Mouse (Mus musculus): ENCODE measurements around the gene Fgf2. TPM values are rescaled to one million over a fixed set of nuclear protein-coding genes. Genes with fewer than 3 reads are reported as not detected.

Fgf2 gene
- polyA plus RNA-seq, 1 experiment, result 0.70 TPM

GRCm38 (mm10) chr3:37331999-37332449 lies 16.1 kb upstream of the Fgf2 start:
- no peak overlapping the region for H3K27ac ChIP-seq (ENCODE audit: insufficient read depth, low read depth, low read length)
- WGBS, result 48% methylated on average over 6 of the region's 6 CpGs
- H3K4me3 ChIP-seq (ENCODE audit: low read depth, low read length), result no peak overlapping the region
- TF ChIP-seq POLR2A (IDR thresholded peaks at IDR 0.05; ENCODE audit: low read depth, low read length) (no peak), CTCF (IDR thresholded peaks at IDR 0.05; ENCODE audit: extremely low read depth, insufficient read length, insufficient replicate concordance, low read depth, low read length) (no peak)
- no peaks in the 10 kb centered on the region for H3K36me3 ChIP-seq (ENCODE audit: control insufficient read depth, insufficient read depth, low read length)
- no peaks in the 10 kb centered on the region for H3K4me1 ChIP-seq (ENCODE audit: control insufficient read depth, insufficient read depth, insufficient read length, low read length)
- H3K27me3 ChIP-seq (ENCODE audit: control insufficient read depth, insufficient read depth, low read length), result no peaks in the 10 kb centered on the region

DNA sequence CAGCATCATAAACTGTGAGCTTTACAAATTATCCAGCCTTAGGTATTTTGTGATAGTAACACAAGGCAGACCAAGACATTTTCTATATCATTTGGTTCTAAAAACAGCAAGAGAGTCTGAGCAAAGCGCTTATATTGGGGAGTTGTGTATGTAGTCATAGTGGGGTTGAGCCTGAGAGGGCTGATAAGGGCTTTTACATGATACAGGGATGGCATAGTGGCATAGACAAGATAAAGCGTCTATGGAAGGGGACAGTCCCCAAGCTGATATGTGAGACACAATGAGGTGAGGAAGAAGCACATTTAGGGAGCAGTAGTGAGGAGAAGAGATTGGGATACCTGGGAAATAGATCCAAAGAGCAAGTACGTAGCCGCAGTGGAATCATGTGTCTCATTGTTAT lies 14.1 kb upstream of the Fgf2 start:
- no peak overlapping the region for H3K4me3 ChIP-seq (ENCODE audit: low read depth, low read length)
- no peaks in the 10 kb centered on the region for H3K4me1 ChIP-seq (ENCODE audit: control insufficient read depth, insufficient read depth, insufficient read length, low read length)
- 88% methylated on average over 4 of the region's 4 CpGs for WGBS
- H3K27ac ChIP-seq (ENCODE audit: insufficient read depth, low read depth, low read length), result no peak overlapping the region
- no peaks in the 10 kb centered on the region for H3K36me3 ChIP-seq (ENCODE audit: control insufficient read depth, insufficient read depth, low read length)
- TF ChIP-seq CTCF (IDR thresholded peaks at IDR 0.05; ENCODE audit: extremely low read depth, insufficient read length, insufficient replicate concordance, low read depth, low read length) (no peak), POLR2A (IDR thresholded peaks at IDR 0.05; ENCODE audit: low read depth, low read length) (no peak)
- H3K27me3 ChIP-seq (ENCODE audit: control insufficient read depth, insufficient read depth, low read length), result no peaks in the 10 kb centered on the region

DNA sequence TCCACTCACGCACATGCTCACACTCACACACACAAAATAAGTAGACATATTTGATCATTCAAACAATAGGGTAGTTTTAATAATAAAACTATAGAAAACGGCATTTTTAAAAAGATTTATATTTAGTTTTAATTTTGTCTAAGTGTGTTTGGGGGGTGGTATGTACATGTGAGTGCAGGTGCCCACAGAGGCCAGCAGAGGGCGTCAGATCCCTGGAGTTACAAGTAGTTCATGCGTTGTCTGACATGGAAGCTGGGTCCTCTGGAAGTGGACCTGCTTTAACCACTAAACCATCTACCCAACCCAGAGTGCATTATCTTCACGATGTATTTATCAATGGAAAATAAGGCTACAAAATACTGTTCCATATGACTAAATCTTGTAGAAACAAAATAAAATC lies 7.0 kb upstream of the Fgf2 start:
- H3K4me1 ChIP-seq (ENCODE audit: control insufficient read depth, insufficient read depth, insufficient read length, low read length), result no peaks in the 10 kb centered on the region
- no peaks in the 10 kb centered on the region for H3K27me3 ChIP-seq (ENCODE audit: control insufficient read depth, insufficient read depth, low read length)
- H3K36me3 ChIP-seq (ENCODE audit: control insufficient read depth, insufficient read depth, low read length), result no peaks in the 10 kb centered on the region
- 66% methylated on average over 5 of the region's 5 CpGs for WGBS
- H3K27ac ChIP-seq (ENCODE audit: insufficient read depth, low read depth, low read length), result no peak overlapping the region
- TF ChIP-seq POLR2A (IDR thresholded peaks at IDR 0.05; ENCODE audit: low read depth, low read length) (no peak), CTCF (IDR thresholded peaks at IDR 0.05; ENCODE audit: extremely low read depth, insufficient read length, insufficient replicate concordance, low read depth, low read length) (peak; percentile 42; the same call in 1 of the 2 replicates)
- no peak overlapping the region for H3K4me3 ChIP-seq (ENCODE audit: low read depth, low read length)

DNA sequence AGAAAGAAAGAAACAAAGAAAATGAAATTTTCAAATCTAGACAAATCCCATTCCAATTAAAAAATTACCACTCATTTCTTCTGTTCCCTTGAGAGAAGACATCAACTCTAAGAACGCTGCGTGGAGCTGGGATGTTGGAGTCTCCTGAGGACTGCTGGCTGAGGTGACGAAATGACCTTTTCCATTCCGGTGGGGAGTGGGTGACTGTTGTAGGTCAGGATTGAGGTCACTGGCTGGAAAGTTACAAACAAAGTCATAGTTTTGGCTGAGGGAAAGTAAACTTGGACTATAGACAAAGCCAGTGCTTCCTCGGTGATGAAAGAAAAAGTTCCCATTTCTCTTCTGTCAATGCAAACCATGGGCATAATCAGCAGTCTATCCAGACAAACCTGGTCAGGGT lies 5.3 kb upstream of the Fgf2 start:
- Histone ChIP-seq H3K4me3 (ENCODE audit: low read depth, low read length) (no peak overlapping the region), H3K4me1 (ENCODE audit: control insufficient read depth, insufficient read depth, insufficient read length, low read length) (no peaks in the 10 kb centered on the region), H3K27me3 (ENCODE audit: control insufficient read depth, insufficient read depth, low read length) (no peaks in the 10 kb centered on the region; the same call in none of the 2 replicates), H3K27ac (ENCODE audit: insufficient read depth, low read depth, low read length) (no peak overlapping the region), H3K36me3 (ENCODE audit: control insufficient read depth, insufficient read depth, low read length) (no peaks in the 10 kb centered on the region)
- TF ChIP-seq CTCF (IDR thresholded peaks at IDR 0.05; ENCODE audit: extremely low read depth, insufficient read length, insufficient replicate concordance, low read depth, low read length) (no peak), POLR2A (IDR thresholded peaks at IDR 0.05; ENCODE audit: low read depth, low read length) (no peak)
- 63% methylated on average over 5 of the region's 5 CpGs for WGBS

- H3K4me1 ChIP-seq (ENCODE audit: control insufficient read depth, insufficient read depth, insufficient read length, low read length), result no peaks in the 10 kb centered on the region
These were observed 475 bp upstream of the Fgf2 start for GRCm38 (mm10) chr3:37347671-37348070.

DNA sequence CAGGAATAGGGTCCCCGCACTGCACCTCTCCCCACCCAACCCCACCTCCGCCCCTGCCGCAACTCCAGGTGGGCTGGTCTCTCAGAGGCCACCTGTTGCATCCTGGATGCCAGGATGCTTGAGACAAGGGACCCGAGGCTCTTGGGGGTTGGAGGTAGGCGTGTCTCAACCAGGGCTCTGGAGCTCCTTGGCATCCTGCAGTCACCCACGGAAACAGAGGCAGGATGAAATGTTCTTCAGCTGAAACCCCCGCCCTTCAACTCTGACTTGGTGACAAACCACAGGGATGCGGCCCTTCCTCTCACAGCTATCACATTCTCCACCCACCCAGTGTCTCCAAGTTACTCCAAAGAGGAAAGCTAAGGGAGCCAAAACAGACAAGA lies 1.0 kb downstream of the Fgf2 start:
- Histone ChIP-seq H3K4me3 (ENCODE audit: low read depth, low read length) (peak overlapping the region; percentile 65), H3K4me1 (ENCODE audit: control insufficient read depth, insufficient read depth, insufficient read length, low read length) (no peaks in the 10 kb centered on the region), H3K27ac (ENCODE audit: insufficient read depth, low read depth, low read length) (no peak overlapping the region), H3K36me3 (ENCODE audit: control insufficient read depth, insufficient read depth, low read length) (no peaks in the 10 kb centered on the region), H3K27me3 (ENCODE audit: control insufficient read depth, insufficient read depth, low read length) (peaks cover 15% of the 10 kb centered on the region)
- TF ChIP-seq POLR2A (IDR thresholded peaks at IDR 0.05; ENCODE audit: low read depth, low read length) (no peak), CTCF (IDR thresholded peaks at IDR 0.05; ENCODE audit: extremely low read depth, insufficient read length, insufficient replicate concordance, low read depth, low read length) (no peak)
- WGBS, result 17% methylated on average over 8 of the region's 8 CpGs

More at GRCm38 (mm10) chr3:37347671-37348070, 475 bp upstream of the Fgf2 start:
- H3K36me3 ChIP-seq (ENCODE audit: control insufficient read depth, insufficient read depth, low read length), result no peaks in the 10 kb centered on the region
- no peak overlapping the region for H3K4me3 ChIP-seq (ENCODE audit: low read depth, low read length)
- WGBS, result 42% methylated on average over 9 of the region's 9 CpGs
- TF ChIP-seq CTCF (IDR thresholded peaks at IDR 0.05; ENCODE audit: extremely low read depth, insufficient read length, insufficient replicate concordance, low read depth, low read length), result no peak
- TF ChIP-seq POLR2A (IDR thresholded peaks at IDR 0.05; ENCODE audit: low read depth, low read length), result no peak
- H3K27me3 ChIP-seq (ENCODE audit: control insufficient read depth, insufficient read depth, low read length), result peaks cover 15% of the 10 kb centered on the region
- peak overlapping the region; percentile 15; the same call in 1 of the 2 replicates for H3K27ac ChIP-seq (ENCODE audit: insufficient read depth, low read depth, low read length)

DNA sequence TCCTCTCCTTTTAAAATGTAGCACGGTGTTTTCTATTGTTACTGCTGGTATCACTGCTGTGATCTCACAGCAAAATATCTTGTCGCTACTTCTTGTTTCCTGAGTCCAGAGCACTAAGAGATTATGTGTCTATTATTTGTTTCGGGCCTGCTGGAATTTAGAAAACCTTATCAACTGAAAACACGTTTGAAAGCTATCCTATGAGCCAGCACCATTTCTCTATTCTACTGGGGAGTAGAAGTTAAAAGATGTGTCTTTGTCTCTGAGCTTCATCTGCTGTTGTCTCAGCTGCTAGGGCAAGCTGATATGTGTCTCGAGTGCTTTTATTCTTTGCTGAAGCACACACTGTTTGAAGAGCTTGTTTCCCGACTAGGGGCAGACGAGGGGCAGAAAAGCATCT lies 2.2 kb downstream of the Fgf2 start:
- H3K36me3 ChIP-seq (ENCODE audit: control insufficient read depth, insufficient read depth, low read length), result no peaks in the 10 kb centered on the region
- 53% methylated on average over 7 of the region's 7 CpGs for WGBS
- TF ChIP-seq POLR2A (IDR thresholded peaks at IDR 0.05; ENCODE audit: low read depth, low read length) (no peak), CTCF (IDR thresholded peaks at IDR 0.05; ENCODE audit: extremely low read depth, insufficient read length, insufficient replicate concordance, low read depth, low read length) (no peak)
- H3K4me1 ChIP-seq (ENCODE audit: control insufficient read depth, insufficient read depth, insufficient read length, low read length), result no peaks in the 10 kb centered on the region
- peaks cover 15% of the 10 kb centered on the region for H3K27me3 ChIP-seq (ENCODE audit: control insufficient read depth, insufficient read depth, low read length)
- H3K27ac ChIP-seq (ENCODE audit: insufficient read depth, low read depth, low read length), result no peak overlapping the region
- H3K4me3 ChIP-seq (ENCODE audit: low read depth, low read length), result no peak overlapping the region

All from small intestine, adult 2 months (tissue).